Mouse (Mus musculus) frontal cortex, adult (tissue): ENCODE measurements around the gene Zfp422.
"Not testable (repeated sequence)": the region's sequence is repeated elsewhere in the genome, so short reads cannot be mapped to it uniquely, and the experiment has no call there.

Experiments used
- ATAC-seq: cut with Nextera tagmentation; 2 replicates; pipeline ENCODE4 v1.9.2; 2017; ENCODE audit warnings: mild to moderate bottlenecking, moderate library complexity, mixed read lengths; ENCODE audit not compliant: low TSS enrichment

Gene Zfp422

DNA sequence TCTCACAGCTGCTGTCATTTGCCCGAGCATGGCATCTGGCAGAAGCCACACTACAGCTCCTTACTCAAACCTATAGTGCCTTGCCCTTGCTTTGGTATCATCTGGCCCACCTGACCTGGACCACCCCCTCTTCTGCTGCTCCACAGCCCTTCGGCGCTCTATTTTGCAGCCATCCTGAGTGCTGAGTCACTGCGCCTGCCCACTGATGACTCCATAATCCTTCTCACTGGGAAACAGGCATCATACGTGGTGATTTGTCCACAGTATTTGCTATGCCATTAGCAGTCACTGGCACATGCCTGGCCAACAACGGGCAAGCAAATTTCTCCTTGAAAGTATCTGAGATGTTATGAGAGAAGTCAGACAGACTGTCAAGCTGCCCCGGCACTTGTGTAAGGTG lies 21.0 kb upstream of the Zfp422 start:
- ATAC-seq: no peak

DNA sequence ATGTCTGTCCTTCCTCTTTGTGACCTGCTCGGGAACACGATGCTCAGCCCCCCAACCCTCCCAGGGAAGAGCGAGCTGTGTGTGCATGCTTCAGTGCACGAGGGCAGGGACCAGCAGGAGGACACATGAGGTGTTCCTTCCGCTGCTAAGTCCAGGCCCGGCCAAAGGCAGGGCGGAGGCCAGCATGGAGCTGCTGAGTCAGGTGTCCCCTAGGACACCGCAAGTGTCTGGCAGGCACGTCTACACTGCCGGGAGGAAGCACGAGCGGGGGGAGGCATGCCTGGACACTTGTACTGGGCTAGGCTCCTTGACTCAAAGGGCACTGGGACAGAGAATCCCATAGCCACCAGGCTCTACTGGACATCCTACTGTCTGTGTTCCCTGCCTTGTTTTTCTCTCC lies 19.0 kb upstream of the Zfp422 start:
- no peak for ATAC-seq

DNA sequence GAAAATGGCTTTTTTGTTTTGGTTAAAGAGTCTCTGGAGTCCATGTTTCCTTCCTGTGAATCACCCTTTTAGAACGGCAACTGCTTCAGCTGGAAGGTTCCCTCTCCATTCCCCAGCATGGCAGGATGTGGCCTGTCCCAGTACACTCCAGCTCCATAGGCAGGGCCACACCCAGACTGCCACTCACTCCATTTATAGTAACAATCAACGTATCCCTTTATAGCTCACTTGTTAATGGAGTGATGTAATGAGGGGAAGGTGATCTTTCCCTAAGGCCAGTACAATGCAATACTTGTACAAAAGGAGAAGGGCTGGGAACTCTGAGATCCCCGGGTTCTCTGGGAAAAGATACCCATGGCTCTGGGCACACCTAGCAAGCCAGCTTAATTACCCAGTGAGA lies 15.5 kb upstream of the Zfp422 start:
- ATAC-seq: no peak

DNA sequence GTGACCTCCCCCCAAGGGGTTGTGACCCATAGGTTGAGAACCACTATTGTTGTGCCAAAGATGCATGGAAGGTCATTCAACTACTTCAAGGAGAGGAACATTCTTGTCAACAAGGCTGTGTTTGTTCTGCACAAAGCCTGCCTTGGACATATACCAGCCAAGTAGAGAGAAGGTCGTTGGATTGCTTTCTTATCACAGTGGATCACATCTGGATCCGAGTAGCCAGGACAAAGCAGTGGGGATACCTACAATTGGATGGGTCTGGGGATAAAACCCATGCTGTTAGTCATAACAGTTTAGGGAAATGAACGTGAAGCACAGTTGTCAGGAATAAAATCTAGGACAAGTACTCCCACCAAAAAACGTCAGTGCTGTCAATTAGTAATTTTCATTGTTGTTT lies 15.1 kb upstream of the Zfp422 start:
- ATAC-seq: no peak

DNA sequence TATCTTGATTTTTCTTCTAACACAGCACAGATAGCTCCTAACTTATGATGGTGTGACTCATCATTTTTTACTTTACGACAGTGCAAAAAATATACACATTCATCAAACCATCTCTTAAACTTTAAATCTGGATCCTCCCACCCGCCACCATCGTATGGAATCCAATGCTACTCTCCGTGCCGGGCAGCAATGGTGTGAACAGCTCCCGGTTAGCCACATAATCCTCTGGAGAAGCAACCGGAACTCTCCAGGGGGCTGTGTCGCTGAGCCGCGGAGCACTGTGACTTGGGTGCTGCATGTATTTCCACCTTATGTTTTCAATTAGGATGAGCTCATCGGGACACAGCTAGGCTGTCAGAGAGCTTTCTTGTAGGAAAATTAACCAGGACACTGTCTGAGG lies 14.1 kb upstream of the Zfp422 start:
- ATAC-seq: peak; percentile 90

DNA sequence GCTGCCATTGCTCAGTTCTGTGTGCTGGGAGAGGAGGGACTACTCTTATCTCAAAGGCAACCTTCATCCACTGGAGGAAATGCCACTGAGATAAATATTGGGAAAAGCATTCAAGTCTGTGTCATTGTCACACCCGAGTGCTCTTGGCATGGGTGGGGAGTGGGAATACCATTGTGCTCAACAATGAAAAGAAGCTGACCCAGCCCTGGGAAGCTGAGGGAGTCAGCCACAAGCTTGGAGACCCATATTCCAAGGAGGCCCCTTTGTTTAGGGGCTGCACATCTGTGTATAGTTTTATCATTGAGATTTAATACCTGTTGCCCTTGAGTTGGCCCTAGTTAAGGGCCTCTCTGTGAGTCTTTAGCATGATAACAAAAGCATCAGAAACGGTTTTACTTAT lies 10.9 kb upstream of the Zfp422 start:
- no peak for ATAC-seq

DNA sequence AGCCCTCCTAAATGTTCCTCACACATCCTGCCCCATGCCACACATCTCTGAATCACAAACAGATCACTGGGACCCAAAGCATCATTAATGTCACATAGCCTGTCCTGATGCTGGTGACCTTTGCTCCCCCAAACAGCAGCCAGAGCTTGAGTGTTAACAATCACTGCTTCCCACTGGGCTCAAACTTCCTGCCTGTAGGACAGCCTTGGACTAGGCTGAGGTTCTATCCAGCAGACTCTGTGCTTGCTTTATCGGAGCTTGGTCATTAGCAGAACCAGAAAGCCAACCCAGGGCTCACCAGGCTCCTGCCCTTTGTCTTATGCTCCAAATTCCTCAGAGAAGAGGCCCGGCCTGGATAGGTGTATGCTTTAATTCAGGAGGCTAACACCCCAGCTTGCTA lies 10.1 kb upstream of the Zfp422 start:
- no peak for ATAC-seq

DNA sequence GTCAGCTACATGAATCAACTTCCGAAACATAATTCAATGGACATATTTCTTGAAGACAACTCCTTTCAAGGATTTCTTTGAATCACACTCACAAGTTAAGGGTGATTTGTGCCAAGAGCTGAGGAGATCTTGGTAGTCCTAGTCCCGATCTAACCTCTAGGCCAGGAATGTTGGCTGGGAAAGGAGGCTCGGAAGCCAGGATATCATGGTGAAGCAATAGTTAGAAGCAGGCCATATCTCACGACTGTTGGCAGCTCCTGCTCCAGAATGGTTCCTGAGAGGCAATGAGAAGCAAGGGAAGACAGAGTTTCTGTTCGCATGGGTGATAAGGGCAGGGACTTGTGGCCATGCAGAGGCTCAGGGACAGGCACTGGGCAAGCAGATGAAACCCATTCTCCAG lies 8.7 kb upstream of the Zfp422 start:
- no peak for ATAC-seq

DNA sequence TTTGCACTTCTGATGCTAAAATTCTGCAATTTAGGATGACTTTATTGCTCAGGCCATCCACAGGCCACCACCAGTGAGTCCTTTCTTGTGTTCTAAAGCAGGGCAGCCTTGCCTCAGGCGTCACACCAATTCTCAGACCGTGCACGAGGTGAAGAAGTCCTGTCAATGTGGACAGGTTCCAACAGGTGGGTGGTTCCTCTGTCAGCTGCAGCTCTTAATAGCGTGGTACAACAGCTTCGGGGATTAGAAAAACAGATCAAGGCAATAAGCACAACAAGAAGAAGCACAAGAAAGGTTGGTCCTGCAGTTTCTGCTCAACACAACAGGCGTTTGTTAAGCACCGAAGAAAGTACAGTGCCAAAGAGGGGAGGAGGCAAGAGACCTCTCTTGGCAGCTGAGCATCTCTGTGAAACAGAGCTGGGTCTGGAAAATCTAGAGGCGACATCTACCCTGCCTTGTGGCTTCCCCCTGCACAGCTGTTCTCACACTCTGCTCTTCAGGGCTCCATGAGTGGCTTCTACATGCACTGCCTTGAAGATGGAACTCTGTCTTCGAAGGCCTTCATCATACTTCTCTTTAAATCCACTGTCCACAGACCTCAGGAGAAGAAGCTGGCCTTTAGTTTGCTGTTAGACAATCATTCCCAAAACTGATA lies 7.9 kb upstream of the Zfp422 start:
- ATAC-seq: no peak

DNA sequence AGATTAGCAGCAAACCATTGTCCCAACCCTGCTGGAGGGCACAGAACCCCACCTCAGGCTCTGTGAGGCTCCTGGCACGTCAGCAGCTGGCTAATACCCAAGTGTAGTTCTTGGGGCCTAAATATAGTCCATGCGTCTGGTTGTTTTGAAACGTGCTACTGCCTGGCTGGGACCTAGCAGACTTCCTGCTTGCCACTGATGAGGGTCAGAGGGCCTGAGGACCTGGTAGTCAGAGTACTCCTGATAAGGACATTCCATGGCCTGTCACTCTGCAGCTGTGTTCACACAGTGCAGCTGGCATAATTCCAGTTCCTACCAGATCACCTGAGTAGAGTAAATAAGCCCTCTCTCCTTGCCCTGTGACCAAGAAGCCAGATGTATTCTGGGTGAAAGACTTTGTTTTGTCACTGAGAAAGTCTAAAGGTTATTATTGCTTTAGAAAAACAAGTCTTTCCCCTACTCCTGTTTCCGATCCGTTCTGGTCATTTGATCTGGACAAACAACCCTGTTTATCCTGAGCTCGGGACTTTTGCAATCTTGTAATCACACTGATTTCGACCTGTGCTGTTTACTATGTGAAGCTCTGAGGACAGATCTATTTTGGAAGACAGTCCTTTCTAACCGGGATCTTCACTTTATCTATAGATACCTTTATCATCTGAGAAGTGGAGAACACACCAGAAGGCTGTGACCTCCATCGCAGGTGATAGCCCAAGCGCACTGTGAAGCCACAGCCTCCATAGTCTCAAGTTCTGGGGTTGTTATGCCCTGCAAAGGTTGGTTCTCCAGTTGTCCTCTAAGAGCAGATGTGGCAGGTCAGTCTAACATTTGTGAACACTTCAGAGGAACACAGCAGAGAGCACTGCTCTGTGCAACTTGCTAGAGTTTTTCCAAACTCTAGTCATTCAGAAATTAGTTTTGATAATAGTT lies 6.7 kb upstream of the Zfp422 start:
- no peak for ATAC-seq

DNA sequence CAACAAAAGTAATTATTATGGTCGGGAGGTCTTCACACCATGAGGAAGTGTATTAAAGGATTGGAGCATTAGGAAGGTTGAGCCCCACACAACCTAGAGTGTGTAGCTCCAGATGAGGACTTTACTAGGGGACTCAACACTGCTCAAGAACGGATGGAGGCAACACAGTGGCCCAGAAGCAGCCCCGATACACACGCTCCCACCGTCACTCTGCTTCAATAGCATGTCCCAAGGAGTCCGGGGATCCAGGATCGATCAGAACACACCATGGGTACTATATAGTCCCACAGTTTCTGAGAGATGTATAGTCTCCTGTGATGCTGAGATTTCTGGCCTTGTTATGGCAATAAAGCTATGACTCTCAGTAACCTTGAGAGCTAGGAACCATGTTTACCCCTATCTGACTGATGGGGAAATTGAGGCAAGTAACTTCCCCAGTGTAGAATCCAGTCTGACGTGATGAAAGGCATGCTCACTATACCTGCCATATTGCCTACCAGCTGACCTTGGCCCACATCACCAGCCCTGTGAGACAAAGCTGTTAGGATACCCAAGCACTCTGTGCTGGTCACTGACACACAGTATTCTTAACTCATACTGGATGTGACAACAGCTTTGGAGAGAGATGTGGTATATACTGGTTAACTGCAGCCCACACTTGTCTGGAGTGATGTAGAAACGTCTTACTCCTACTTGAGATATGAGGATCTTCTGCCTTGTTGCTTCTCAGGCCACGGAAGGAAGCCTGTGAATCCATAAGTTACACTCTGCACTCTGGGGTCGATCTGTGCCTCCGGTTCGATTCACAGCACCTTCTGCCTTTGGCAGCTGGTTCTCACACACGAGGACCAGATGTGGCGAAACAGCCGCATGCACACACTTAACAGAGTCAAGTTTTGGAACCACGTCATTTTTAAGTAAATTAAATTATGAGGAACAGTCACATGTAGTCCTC lies 5.2 kb upstream of the Zfp422 start:
- ATAC-seq: no peak

DNA sequence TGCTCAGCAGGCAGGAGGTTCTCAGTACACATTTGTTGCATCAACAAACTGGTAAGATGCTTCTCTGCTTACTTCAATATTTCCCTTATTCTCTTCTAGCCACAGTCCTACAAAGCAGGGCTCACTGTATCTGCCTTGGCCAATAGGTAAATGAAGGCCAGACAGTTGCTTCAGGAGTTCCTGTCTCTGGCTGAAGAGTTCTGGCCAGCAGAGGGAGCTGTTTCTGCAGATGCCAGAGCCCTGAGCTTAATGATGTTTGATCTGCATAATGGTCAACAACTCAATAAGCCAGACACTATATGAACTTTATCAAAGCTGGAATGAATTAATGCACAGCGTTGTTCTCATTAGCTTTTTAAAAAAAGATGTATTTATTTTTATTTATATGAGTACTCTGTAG lies 3.3 kb upstream of the Zfp422 start:
- peak; percentile 48; the same call in 1 of the 2 replicates for ATAC-seq

DNA sequence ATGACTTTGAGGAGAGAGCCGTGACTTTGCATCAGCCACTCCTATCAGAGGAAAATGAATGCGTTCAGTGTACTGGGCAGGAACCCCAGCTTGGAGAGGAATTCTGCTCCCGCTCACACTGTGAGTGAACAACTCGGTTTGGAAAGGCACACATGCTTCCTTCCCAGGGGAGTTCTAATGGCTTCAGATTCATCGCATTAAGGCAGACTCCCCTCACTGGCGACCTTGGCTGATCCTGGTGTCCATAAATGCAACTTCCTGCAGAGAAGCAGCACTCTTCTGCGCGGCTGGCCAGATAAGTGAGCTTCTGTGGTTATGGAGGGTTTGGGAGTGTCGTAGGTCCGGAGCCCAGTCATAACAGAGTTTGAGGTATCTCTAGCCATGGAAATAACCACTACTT lies 967 bp upstream of the Zfp422 start:
- ATAC-seq: no peak

DNA sequence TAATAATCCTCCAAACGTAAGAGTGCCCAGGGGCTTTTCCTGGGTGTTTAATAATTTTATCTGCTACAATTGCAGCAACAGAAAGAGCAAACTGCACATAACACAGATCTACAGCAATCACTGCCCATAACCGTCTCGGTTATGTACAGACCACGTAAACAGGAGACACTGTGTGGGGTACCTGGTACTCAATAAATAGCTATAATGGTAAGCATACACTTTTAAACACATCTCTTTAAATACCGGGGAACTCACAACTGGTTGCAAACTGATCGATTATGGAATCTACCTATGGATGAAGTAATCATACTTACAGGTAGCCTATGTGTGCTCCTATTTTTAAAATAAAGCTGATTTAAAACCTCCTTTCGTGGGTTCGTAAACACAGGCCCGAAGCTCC lies 704 bp downstream of the Zfp422 start:
- no peak for ATAC-seq

DNA sequence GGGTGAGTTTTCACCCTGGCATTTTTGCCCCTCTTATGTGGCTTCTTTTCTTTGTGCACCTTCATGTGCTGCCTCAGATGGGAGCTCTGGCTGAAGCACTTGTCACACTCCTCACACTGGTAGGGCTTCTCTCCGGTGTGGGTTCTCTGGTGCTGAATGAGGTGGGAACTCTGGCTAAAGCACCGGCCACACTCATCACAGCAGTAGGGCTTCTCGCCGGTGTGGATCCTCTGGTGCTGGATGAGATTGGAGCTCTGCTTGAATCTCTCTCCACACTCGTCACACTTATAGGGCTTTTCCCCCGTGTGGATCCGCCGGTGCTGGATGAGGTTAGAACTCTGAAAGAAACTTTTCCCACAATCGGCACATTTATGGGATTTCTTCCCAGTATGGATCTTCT lies 2.4 kb downstream of the Zfp422 start:
- ATAC-seq: not testable (repeated sequence)

DNA sequence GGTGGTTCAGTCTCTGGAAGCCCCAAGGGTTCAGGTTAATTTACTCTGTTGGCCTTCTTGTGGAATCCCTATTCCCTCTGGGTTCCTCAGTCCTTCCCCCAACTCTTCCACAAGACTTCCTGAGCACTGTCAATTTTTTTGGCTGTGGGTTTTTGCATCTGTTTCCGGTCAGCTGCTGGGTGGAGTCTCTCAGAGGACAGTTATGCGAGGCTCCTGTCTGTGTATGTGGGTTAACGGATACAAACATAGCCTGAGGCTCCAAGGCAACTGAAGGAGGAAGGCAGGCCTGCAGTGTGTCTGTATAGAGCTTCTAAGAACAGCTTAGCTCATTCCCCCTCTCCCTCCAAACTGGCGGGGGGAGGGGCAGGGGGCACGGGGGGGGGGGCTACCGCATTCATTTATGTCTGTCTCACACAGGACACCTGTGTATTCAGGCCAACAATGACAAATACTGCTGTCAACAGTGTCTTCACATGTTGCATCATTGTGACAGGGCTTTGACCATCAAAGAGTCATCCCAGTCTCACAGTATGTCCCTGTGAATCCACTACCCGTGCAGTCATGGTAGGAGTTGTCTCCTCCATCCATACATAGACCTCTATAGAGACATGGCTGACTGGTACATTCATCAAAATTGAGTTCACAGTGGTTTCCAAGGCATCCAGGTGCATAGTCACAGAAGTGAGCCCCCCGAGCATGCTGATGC lies 7.3 kb downstream of the Zfp422 start:
- ATAC-seq: no peak

DNA sequence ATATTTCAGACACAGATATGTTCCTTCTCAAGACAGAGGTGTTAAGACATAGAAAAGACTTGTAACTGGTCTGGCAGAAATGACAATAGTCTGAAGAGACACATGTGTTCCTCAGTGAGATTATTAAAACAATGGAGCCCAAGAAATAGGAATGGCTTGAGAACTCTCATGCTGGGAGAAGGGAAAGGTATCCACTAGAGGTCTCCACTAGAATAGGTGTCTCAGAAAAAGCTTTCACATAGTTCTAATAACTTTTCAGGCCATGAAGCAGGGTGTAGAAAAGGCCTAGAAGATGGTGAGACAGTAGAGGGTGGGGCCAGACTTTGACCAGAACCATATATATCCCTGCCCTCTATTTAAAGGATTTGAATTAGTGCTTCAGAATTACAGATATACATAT lies 10.7 kb downstream of the Zfp422 start:
- no peak for ATAC-seq

DNA sequence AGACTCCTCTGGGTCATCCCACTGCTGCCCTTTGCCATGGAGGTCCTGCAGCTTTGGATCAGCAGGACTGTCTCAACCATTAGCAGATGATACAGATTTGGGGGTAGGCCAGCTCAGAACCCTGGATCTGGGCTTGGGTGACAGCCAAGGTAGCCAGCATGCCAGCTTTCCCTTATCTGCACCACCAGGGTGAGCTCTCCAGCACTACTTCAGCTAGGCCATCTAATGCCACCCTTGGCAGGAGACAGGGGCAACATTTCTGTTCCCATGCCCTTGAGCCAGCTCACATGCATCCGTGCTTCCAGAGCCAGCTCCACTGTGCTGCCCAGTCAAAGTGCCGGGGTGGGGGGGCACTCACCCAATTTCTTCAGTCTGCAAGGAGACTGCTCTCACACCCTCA lies 13.1 kb downstream of the Zfp422 start:
- ATAC-seq: no peak

DNA sequence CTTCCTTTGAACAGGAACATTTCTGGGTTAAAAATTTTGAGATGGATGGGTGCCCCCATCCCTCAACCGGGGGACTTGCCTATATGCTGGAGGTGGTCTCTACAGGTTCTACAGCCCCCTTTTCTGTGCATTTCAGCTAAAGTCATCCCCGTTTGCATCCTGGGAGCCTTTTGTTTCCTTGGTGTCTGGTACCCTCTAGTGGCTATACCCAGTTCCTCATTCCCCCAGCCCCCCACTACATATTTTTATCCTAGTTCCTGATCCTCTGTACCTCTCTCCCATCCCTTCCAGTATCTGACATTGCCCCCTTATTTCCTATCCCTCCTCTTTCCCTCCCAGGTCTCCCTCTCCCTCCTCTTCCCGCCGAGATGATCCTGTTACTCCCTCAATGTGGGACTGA lies 21.6 kb downstream of the Zfp422 start:
- ATAC-seq: no peak

DNA sequence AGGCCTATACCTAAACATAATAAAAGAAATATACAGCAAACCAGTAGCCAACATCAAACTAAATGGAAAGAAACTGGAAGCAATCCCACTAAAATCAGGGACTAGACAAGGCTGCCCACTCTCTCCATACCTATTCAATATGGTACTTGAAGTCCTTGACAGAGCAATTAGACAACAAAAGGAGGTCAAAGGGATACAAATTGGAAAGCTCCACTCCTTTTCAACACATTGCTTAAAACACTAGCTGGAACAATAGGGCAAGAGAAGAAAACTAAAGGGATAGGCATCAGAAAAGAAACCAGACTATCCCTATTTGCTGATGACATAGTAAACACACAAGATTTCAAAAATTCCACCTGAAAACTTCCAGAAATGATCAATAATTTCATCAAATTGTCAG lies 27.8 kb downstream of the Zfp422 start:
- not testable (repeated sequence) for ATAC-seq

DNA sequence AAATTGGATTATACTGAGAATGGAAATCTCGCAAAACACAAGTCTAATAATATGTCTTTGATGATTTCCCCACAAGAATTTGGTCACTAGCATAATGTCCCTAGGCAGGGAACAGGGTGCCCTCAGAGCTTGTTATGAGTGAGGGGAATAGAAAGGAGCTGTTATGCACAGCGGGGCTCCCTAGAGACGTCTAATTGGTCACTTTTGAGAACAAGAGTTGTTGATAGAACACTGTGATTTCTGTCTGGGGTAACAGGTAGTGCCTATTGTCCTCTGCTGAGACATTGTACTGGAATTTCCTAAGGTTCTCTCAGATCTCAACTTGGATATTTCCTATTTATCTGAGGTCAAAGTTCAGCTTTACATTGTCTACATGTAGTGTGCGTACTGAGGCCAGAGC lies 44.7 kb downstream of the Zfp422 start, which contains the start of gene Olfr215:
TSS of gene Olfr215 (minus strand) at position 101 of the 400 bp plus-strand sequence.
- ATAC-seq: no peak
